Mouse (Mus musculus): ENCODE data around the gene Madd. TPM values are rescaled to one million over a fixed set of nuclear protein-coding genes. Genes with fewer than 3 reads are reported as not detected.

Gene Madd
- polyA plus RNA-seq, 1 experiment from 2014 or later: 3.1 TPM

DNA sequence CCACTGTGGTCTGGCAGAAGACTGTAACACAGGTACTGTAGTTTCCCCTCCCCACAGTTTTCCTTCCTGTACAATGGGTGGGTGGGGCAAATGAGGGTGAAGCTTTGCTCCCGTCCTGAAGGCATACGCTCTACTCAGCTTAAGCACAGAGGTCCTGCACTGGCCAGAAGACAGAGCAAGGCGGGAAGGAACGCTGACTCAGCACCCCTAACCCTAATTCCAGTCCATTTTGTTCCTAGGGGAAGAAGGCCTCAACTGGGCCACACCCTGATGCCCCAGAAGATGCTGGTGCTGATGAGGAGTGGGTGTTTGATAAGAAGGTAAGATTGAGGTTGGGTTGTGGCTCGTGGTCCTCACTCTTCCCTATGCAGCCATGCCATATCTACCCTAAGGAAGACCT lies 54.9 kb downstream of the Madd start:
- H3K4me3 ChIP-seq (ENCODE audit: low read depth, low read length): no peak overlapping the region
- no peak overlapping the region for H3K4me2 ChIP-seq (replicated peaks; ENCODE audit: low read depth)
- H3K9me3 ChIP-seq (ENCODE audit: control insufficient read depth): no peaks in the 10 kb centered on the region
- no peak for ATAC-seq
- no peaks in the 10 kb centered on the region for H3K27me3 ChIP-seq (replicated peaks; ENCODE audit: control insufficient read depth, insufficient read depth, low read length)
- no peak overlapping the region for H3K9ac ChIP-seq (ENCODE audit: low read depth, low read length)
- no peaks in the 10 kb centered on the region for H3K36me3 ChIP-seq (ENCODE audit: control insufficient read depth, insufficient read depth)
- no peaks in the 10 kb centered on the region for H3K4me1 ChIP-seq (replicated peaks; ENCODE audit: control insufficient read depth, insufficient read depth, low read length)
- 75% methylated on average over 5 of the region's 5 CpGs for WGBS
- TF ChIP-seq CTCF (IDR thresholded peaks at IDR 0.05; ENCODE audit: low read depth): no peak
- H3K27ac ChIP-seq (ENCODE audit: low read depth, low read length): no peak overlapping the region

DNA sequence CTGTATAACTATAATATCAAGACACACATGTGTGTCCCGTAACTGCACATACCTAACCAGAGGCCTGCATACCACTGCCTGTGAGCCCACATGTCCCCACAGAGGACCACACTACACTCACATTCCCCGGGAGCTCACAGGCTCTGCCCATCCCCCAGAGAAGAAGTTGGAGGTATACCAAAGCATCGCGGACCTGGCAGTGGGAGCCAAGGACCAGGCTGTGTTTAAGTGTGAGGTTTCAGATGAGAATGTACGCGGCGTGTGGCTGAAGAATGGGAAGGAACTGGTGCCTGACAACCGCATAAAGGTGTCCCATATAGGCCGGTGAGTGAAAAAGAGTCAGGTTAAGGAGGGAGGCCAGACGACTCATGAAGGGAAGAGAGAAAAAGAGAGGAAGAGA lies 58.5 kb downstream of the Madd start:
- TF ChIP-seq CTCF (IDR thresholded peaks at IDR 0.05; ENCODE audit: low read depth): no peak
- Histone ChIP-seq H3K4me1 (replicated peaks; ENCODE audit: control insufficient read depth, insufficient read depth, low read length) (no peaks in the 10 kb centered on the region), H3K9me3 (ENCODE audit: control insufficient read depth) (no peaks in the 10 kb centered on the region), H3K27me3 (replicated peaks; ENCODE audit: control insufficient read depth, insufficient read depth, low read length) (no peaks in the 10 kb centered on the region), H3K4me2 (replicated peaks; ENCODE audit: low read depth) (no peak overlapping the region), H3K9ac (ENCODE audit: low read depth, low read length) (no peak overlapping the region), H3K27ac (ENCODE audit: low read depth, low read length) (no peak overlapping the region), H3K36me3 (ENCODE audit: control insufficient read depth, insufficient read depth) (no peaks in the 10 kb centered on the region), H3K4me3 (ENCODE audit: low read depth, low read length) (no peak overlapping the region)
- no peak for ATAC-seq
- WGBS: 85% methylated on average over 10 of the region's 10 CpGs

DNA sequence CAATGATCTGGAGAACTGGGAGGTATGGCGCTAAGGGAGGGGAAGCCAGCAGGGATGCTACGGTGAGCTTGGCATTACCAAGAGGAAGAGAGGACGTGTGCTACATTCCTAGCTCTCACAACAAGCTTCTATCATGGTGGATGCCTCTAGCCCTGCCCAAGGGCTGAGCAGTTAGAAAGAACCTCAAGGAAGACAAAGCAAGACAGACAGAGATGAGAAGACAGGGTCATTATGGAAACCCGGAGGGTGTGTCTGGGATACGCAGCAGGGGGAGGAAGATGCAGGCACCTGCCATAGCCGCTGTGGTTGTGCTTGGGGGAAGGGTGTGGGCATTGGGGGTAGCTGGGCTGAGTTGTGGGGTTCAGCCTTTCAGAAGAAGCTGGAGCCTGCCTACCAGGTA lies 60.1 kb downstream of the Madd start:
- H3K4me1 ChIP-seq (replicated peaks; ENCODE audit: control insufficient read depth, insufficient read depth, low read length): no peaks in the 10 kb centered on the region
- no peak overlapping the region for H3K4me2 ChIP-seq (replicated peaks; ENCODE audit: low read depth)
- no peak overlapping the region for H3K9ac ChIP-seq (ENCODE audit: low read depth, low read length)
- no peak for ATAC-seq
- TF ChIP-seq CTCF (IDR thresholded peaks at IDR 0.05; ENCODE audit: low read depth): no peak
- H3K27ac ChIP-seq (ENCODE audit: low read depth, low read length): no peak overlapping the region
- no peaks in the 10 kb centered on the region for H3K27me3 ChIP-seq (replicated peaks; ENCODE audit: control insufficient read depth, insufficient read depth, low read length)
- H3K9me3 ChIP-seq (ENCODE audit: control insufficient read depth): no peaks in the 10 kb centered on the region
- no peak overlapping the region for H3K4me3 ChIP-seq (ENCODE audit: low read depth, low read length)
- WGBS: 70% methylated on average over 6 of the region's 6 CpGs
- no peaks in the 10 kb centered on the region for H3K36me3 ChIP-seq (ENCODE audit: control insufficient read depth, insufficient read depth)

DNA sequence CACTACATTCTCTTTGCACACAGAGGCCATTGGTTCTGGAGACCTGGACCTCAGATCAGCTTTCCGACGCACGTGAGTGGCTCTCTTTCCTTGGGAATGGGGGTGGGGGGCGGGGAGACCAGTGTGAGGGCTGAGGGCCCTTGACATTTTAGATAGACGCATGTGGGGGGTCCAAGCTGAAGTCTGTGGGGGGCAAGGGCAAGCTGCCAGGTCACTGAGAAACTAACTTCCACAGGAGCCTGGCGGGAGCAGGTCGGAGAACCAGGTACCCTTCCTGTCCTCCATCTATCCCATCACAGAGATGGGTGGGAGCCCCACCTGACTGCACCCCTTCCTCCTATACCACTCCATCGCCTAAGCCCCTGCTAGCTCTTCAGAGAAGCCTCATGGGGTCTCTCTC lies 62.1 kb downstream of the Madd start:
- no peak overlapping the region for H3K27ac ChIP-seq (ENCODE audit: low read depth, low read length)
- no peaks in the 10 kb centered on the region; the same call in 1 of the 2 replicates for H3K27me3 ChIP-seq (replicated peaks; ENCODE audit: control insufficient read depth, insufficient read depth, low read length)
- no peaks in the 10 kb centered on the region for H3K9me3 ChIP-seq (ENCODE audit: control insufficient read depth)
- H3K9ac ChIP-seq (ENCODE audit: low read depth, low read length): no peak overlapping the region
- no peaks in the 10 kb centered on the region for H3K36me3 ChIP-seq (ENCODE audit: control insufficient read depth, insufficient read depth)
- ATAC-seq: no peak
- no peak for TF ChIP-seq CTCF (IDR thresholded peaks at IDR 0.05; ENCODE audit: low read depth)
- H3K4me1 ChIP-seq (replicated peaks; ENCODE audit: control insufficient read depth, insufficient read depth, low read length): no peaks in the 10 kb centered on the region
- H3K4me3 ChIP-seq (ENCODE audit: low read depth, low read length): no peak overlapping the region
- 49% methylated on average over 8 of the region's 8 CpGs for WGBS
- no peak overlapping the region for H3K4me2 ChIP-seq (replicated peaks; ENCODE audit: low read depth)

DNA sequence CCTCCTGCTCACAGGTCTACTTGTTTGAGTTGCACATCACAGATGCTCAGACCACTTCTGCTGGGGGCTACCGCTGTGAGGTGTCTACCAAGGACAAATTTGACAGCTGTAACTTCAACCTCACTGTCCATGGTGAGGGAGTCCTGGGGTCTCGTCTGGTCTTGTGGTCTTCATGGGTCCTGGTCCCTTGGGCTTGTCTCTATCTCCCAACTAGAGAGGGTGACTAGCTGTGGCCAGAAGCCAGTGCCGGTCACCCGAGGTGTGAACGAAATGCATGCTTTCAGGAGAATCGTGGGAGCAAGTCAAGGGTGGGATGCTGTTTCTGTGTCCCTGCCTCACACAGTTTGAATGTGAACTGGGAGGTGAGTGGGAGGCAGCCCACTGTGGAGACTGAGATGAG lies 62.6 kb downstream of the Madd start:
- no peak for TF ChIP-seq CTCF (IDR thresholded peaks at IDR 0.05; ENCODE audit: low read depth)
- WGBS: 83% methylated on average over 6 of the region's 6 CpGs
- no peaks in the 10 kb centered on the region for H3K9me3 ChIP-seq (ENCODE audit: control insufficient read depth)

DNA sequence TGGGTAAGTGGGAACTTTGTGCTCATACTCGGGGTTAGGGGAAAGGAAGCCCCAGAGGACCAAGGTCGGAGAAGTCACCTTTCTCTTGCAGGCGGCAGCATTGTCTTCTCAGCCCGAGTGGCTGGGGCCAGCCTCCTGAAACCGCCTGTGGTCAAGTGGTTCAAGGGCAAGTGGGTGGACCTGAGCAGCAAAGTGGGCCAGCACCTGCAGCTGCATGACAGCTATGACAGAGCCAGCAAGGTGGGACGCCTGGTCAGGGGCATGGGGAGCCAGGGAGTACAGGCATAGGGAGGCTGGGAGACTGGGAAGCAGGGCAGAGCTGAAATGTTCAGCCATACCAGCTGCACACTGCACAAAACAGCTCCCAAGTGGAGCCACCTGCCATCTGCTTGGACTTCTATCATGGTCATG lies 63.4 kb downstream of the Madd start:
- Histone ChIP-seq H3K4me3 (ENCODE audit: low read depth, low read length) (no peak overlapping the region), H3K9me3 (ENCODE audit: control insufficient read depth) (no peaks in the 10 kb centered on the region), H3K4me1 (replicated peaks; ENCODE audit: control insufficient read depth, insufficient read depth, low read length) (0 out of 2 replicates have a peak, but pooled peaks cover 2% of the 10 kb centered on the region), H3K27ac (ENCODE audit: low read depth, low read length) (no peak overlapping the region), H3K27me3 (replicated peaks; ENCODE audit: control insufficient read depth, insufficient read depth, low read length) (no peaks in the 10 kb centered on the region; the same call in none of the 2 replicates), H3K9ac (ENCODE audit: low read depth, low read length) (no peak overlapping the region), H3K36me3 (ENCODE audit: control insufficient read depth, insufficient read depth) (no peaks in the 10 kb centered on the region), H3K4me2 (replicated peaks; ENCODE audit: low read depth) (no peak overlapping the region)
- TF ChIP-seq CTCF (IDR thresholded peaks at IDR 0.05; ENCODE audit: low read depth): no peak
- 57% methylated on average over 6 of the region's 6 CpGs for WGBS
- ATAC-seq: no peak

More for the DNA sequence above, 62.6 kb downstream of the Madd start:
- no peaks in the 10 kb centered on the region for H3K4me1 ChIP-seq (replicated peaks; ENCODE audit: control insufficient read depth, insufficient read depth, low read length)
- no peak overlapping the region for H3K4me3 ChIP-seq (ENCODE audit: low read depth, low read length)
- H3K36me3 ChIP-seq (ENCODE audit: control insufficient read depth, insufficient read depth): no peaks in the 10 kb centered on the region
- H3K27me3 ChIP-seq (replicated peaks; ENCODE audit: control insufficient read depth, insufficient read depth, low read length): no peaks in the 10 kb centered on the region; the same call in none of the 2 replicates
- no peak overlapping the region for H3K27ac ChIP-seq (ENCODE audit: low read depth, low read length)
- no peak overlapping the region for H3K4me2 ChIP-seq (replicated peaks; ENCODE audit: low read depth)
- H3K9ac ChIP-seq (ENCODE audit: low read depth, low read length): no peak overlapping the region
- ATAC-seq: no peak

DNA sequence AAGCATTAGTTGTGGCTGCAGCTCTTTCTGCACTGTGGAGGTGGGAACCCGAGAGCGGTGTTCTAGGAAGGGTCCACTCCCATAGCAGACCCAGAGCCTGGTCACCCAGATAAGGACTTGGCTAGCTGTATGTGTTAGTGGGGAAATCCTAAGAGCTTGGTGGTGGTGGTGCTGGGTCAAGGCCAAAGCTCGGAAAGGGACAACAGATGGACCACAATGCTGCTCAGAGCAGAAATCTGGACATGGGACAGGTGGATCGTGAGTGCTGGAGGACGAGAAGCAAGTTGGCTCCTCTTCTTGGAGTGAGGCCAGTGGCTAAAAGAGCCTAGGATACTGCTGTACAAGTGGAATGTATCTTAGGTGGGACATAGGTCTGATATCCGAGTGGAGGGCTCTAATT lies 64.1 kb downstream of the Madd start:
- Histone ChIP-seq H3K4me3 (ENCODE audit: low read depth, low read length) (no peak overlapping the region), H3K4me2 (replicated peaks; ENCODE audit: low read depth) (no peak overlapping the region), H3K27me3 (replicated peaks; ENCODE audit: control insufficient read depth, insufficient read depth, low read length) (no peaks in the 10 kb centered on the region; the same call in none of the 2 replicates), H3K4me1 (replicated peaks; ENCODE audit: control insufficient read depth, insufficient read depth, low read length) (0 out of 2 replicates have a peak, but pooled peaks cover 3% of the 10 kb centered on the region), H3K36me3 (ENCODE audit: control insufficient read depth, insufficient read depth) (no peaks in the 10 kb centered on the region), H3K9ac (ENCODE audit: low read depth, low read length) (no peak overlapping the region), H3K9me3 (ENCODE audit: control insufficient read depth) (no peaks in the 10 kb centered on the region), H3K27ac (ENCODE audit: low read depth, low read length) (no peak overlapping the region)
- no peak for TF ChIP-seq CTCF (IDR thresholded peaks at IDR 0.05; ENCODE audit: low read depth)
- no peak for ATAC-seq
- 83% methylated on average over 6 of the region's 6 CpGs for WGBS

Measured in intestine, postnatal 0 days (tissue).